Mouse (Mus musculus): Measurements from ENCODE around the gene Nfe2l2.

DNA sequence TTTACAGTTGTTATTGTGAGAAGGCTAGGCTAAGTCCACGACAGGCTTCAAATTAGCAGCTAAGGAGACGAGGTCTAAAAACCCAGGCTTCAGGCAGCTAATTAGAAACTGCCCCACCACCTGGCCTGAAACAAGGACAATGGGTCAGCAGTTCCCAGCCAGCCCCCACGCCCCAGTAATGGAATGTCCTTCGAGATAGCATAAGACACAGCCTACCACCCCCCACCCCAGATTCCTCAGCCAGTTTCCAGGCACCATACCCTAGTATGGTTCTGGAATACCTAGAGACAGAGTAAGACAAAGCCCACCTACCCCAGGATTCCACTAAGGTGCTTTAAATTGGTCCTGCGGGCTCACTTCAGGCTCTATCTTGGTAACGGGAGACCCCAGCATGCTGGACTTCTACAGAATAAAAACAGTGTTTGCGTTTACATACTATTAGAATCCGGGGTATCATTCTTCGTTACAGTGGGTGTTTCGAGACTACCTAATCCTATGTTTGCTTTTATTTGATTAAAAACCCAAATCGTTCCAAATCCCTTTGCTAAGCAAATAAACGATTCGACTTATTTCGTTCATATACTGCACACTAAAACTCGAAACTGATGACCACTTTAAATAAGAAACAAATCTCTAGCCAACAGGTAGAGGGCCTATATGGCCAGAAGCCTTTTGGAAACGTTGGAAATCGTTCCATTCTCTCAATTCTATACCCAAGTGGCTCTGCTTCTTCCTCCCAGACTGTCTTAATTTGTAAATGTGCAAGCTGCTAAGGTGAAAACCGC is 46.3 kb downstream of the Nfe2l2 start:
- TF ChIP-seq CTCF (IDR thresholded peaks at IDR 0.05; ENCODE audit: low read depth, low read length) (no peak), POLR2A (IDR thresholded peaks at IDR 0.05; ENCODE audit: extremely low read depth, insufficient read depth, low read length) (no peak)
